12 mouse cellular contexts compared by ENCODE assay signal in genomic region chr11:60224676-60225075, GRCm38 (mm10). TPM values are rescaled to one million over a fixed set of nuclear protein-coding genes. Genes with fewer than 3 reads are reported as not detected.
DNase-seq lines count a peak whose midpoint lies in the region; ATAC-seq and TF ChIP-seq lines count a peak whose summit lies in the region.
"Had no signal": no experiment of that assay in that cellular context is flagged by ENCODE, and none has a peak within 500 bp of the region (broad histone marks: within the 10 kb centered on the region; RNA-seq: fewer than 3 reads in every experiment).

No protein-coding gene starts in this region.

- H3K27ac ChIP-seq in forebrain, embryonic 14.5 days (ENCODE audit: low read depth, low read length): no peak overlapping the region
- H3K27ac ChIP-seq in forebrain, embryonic 11.5 days (ENCODE audit: low read depth, low read length): no peak overlapping the region
- H3K27ac ChIP-seq in liver, embryonic 14.5 days: no peak overlapping the region
- H3K27ac ChIP-seq in midbrain, embryonic 14.5 days (replicated peaks; ENCODE audit: low read depth, low read length): no peak overlapping the region
- H3K27ac ChIP-seq: limb, embryonic 15.5 days; midbrain, embryonic 13.5 days had no signal

- no peak for ATAC-seq in forebrain, embryonic 14.5 days
- ATAC-seq in forebrain, embryonic 11.5 days (replicated peaks; ENCODE audit: low FRiP score): no peak
- no peak for ATAC-seq in liver, embryonic 14.5 days (ENCODE audit: insufficient read depth)
- ATAC-seq in midbrain, embryonic 14.5 days (ENCODE audit: low FRiP score, low TSS enrichment): no peak
- ATAC-seq: activated CD4-positive, CD25-positive, alpha-beta regulatory T cell, adult 4 months; midbrain, embryonic 13.5 days had no signal

- H3K4me3 ChIP-seq in forebrain, embryonic 14.5 days (ENCODE audit: low read depth, low read length): no peak overlapping the region
- H3K4me3 ChIP-seq in forebrain, embryonic 11.5 days (ENCODE audit: low read depth, low read length): no peak overlapping the region
- H3K4me3 ChIP-seq in liver, embryonic 14.5 days (ENCODE audit: insufficient read depth in 1 of 2, low read depth in 2 of 2, low read length in 2 of 2): no peak overlapping the region
- no peak overlapping the region for H3K4me3 ChIP-seq in midbrain, embryonic 14.5 days (replicated peaks; ENCODE audit: low read depth, low read length)
- H3K4me3 ChIP-seq: heart, embryonic 10.5 days; limb, embryonic 15.5 days; midbrain, embryonic 13.5 days had no signal

- H3K9me3 ChIP-seq in forebrain, embryonic 14.5 days (replicated peaks; ENCODE audit: control insufficient read depth, low read length): no peaks in the 10 kb centered on the region
- no peaks in the 10 kb centered on the region for H3K9me3 ChIP-seq in forebrain, embryonic 11.5 days (ENCODE audit: control insufficient read depth, low read length)
- no peaks in the 10 kb centered on the region for H3K9me3 ChIP-seq in liver, embryonic 14.5 days (ENCODE audit: control insufficient read depth, low read length)
- no peaks in the 10 kb centered on the region for H3K9me3 ChIP-seq in midbrain, embryonic 14.5 days (ENCODE audit: control insufficient read depth, low read length)
- H3K9me3 ChIP-seq: heart, embryonic 10.5 days; limb, embryonic 15.5 days; midbrain, embryonic 13.5 days had no signal

- H3K36me3 ChIP-seq in forebrain, embryonic 14.5 days (ENCODE audit: control insufficient read depth, insufficient read depth, low read length): peaks cover 13% of the 10 kb centered on the region
- no peaks in the 10 kb centered on the region for H3K36me3 ChIP-seq in forebrain, embryonic 11.5 days (ENCODE audit: control insufficient read depth, insufficient read depth, low read length)
- H3K36me3 ChIP-seq in liver, embryonic 14.5 days (replicated peaks; ENCODE audit: control insufficient read depth, insufficient read depth, low read depth): no peaks in the 10 kb centered on the region
- H3K36me3 ChIP-seq in midbrain, embryonic 14.5 days (ENCODE audit: control insufficient read depth, insufficient read depth, low read length): peaks cover 13% of the 10 kb centered on the region; the same call in 1 of the 2 replicates
- H3K36me3 ChIP-seq: heart, embryonic 10.5 days had no signal

- no peak for TF ChIP-seq EP300 in liver, embryonic 14.5 days (IDR thresholded peaks at IDR 0.05; ENCODE audit: low read depth)

- peak; percentile 50 for TF ChIP-seq CTCF in liver, embryonic 14.5 days (IDR thresholded peaks at IDR 0.05; ENCODE audit: low read depth)

- H3K4me2 ChIP-seq in forebrain, embryonic 14.5 days (ENCODE audit: low read length): no peak overlapping the region
- no peak overlapping the region for H3K4me2 ChIP-seq in forebrain, embryonic 11.5 days (ENCODE audit: low read depth, low read length, severe bottlenecking)
- H3K4me2 ChIP-seq in liver, embryonic 14.5 days (ENCODE audit: low read depth): no peak overlapping the region
- H3K4me2 ChIP-seq in midbrain, embryonic 14.5 days (ENCODE audit: low read length): no peak overlapping the region
- H3K4me2 ChIP-seq: limb, embryonic 15.5 days; midbrain, embryonic 13.5 days had no signal

- H3K27me3 ChIP-seq in forebrain, embryonic 14.5 days (replicated peaks; ENCODE audit: control insufficient read depth, insufficient read depth, low read length): no peaks in the 10 kb centered on the region
- no peaks in the 10 kb centered on the region for H3K27me3 ChIP-seq in forebrain, embryonic 11.5 days (ENCODE audit: control insufficient read depth, insufficient read depth, low read length)
- H3K27me3 ChIP-seq in liver, embryonic 14.5 days (ENCODE audit: control insufficient read depth, insufficient read depth, low read length): no peaks in the 10 kb centered on the region
- no peaks in the 10 kb centered on the region for H3K27me3 ChIP-seq in midbrain, embryonic 14.5 days (ENCODE audit: control insufficient read depth, insufficient read depth, low read length)
- H3K27me3 ChIP-seq: limb, embryonic 15.5 days had no signal

- 0 out of 2 replicates have a peak overlapping the region, but pooled peaks have one; percentile 21 for H3K9ac ChIP-seq in forebrain, embryonic 14.5 days (ENCODE audit: low read length)
- no peak overlapping the region for H3K9ac ChIP-seq in forebrain, embryonic 11.5 days (ENCODE audit: low read length)
- no peak overlapping the region for H3K9ac ChIP-seq in liver, embryonic 14.5 days (replicated peaks)
- H3K9ac ChIP-seq in midbrain, embryonic 14.5 days (replicated peaks; ENCODE audit: low read length): no peak overlapping the region
- H3K9ac ChIP-seq: limb, embryonic 15.5 days; midbrain, embryonic 13.5 days had no signal

- DNase-seq in forebrain, embryonic 14.5 days (ENCODE audit: low spot score): no peak
- DNase-seq in forebrain, embryonic 11.5 days (ENCODE audit: low spot score): no peak
- DNase-seq in liver, embryonic 14.5 days (ENCODE audit: low read depth in 3 of 3, low spot score in 3 of 3): no peak
- no peak for DNase-seq in liver
- peak; percentile 72 for DNase-seq in adrenal gland, adult 8-10 months
- peak; percentile 50 for DNase-seq in retina, postnatal 1 day
- DNase-seq in right cerebral cortex, adult 18-20 months: no peak
- DNase-seq in midbrain, embryonic 14.5 days: no peak

- WGBS in forebrain, embryonic 14.5 days: 58% methylated on average over 4 of the region's 4 CpGs
- WGBS in forebrain, embryonic 11.5 days: 59% methylated on average over 4 of the region's 4 CpGs
- 50% methylated on average over 4 of the region's 4 CpGs for WGBS in liver, embryonic 14.5 days (ENCODE audit: insufficient replicate concordance)
- 64% methylated on average over 4 of the region's 4 CpGs for WGBS in midbrain, embryonic 14.5 days

- peaks cover 12% of the 10 kb centered on the region for H3K4me1 ChIP-seq in forebrain, embryonic 14.5 days (ENCODE audit: control insufficient read depth, insufficient read depth, low read length)
- H3K4me1 ChIP-seq in forebrain, embryonic 11.5 days (replicated peaks; ENCODE audit: control insufficient read depth, insufficient read depth, low read length): peaks cover 14% of the 10 kb centered on the region
- H3K4me1 ChIP-seq in liver, embryonic 14.5 days (replicated peaks; ENCODE audit: control insufficient read depth in 2 of 2, insufficient read depth in 2 of 2, low read length in 1 of 2): peaks cover 10 to 29% of the 10 kb centered on the region in 2 experiments
- peaks cover 10% of the 10 kb centered on the region for H3K4me1 ChIP-seq in midbrain, embryonic 14.5 days (ENCODE audit: control insufficient read depth, insufficient read depth, low read length)

RNA-seq across cellular contexts. Expression of gene Srebf1, which starts 2.3 kb away (rescaled TPM):
- 42.6 and 44.3 TPM in 2 replicates for polyA plus RNA-seq in forebrain, embryonic 14.5 days (2014; fragmentation: Nextera tagmentation; extraction: Ambion mirVana)
- polyA plus RNA-seq in forebrain, embryonic 11.5 days (2014; fragmentation: Nextera tagmentation; extraction: Ambion mirVana): 63.9 and 68.7 TPM in 2 replicates
- 38.8 and 45.7 TPM in 2 replicates for polyA plus RNA-seq in liver, embryonic 14.5 days (2012; rRNA removed)
- polyA plus RNA-seq in liver, embryonic 14.5 days (2014; fragmentation: Nextera tagmentation; extraction: Ambion mirVana): 37.6 and 49.6 TPM in 2 replicates
- total RNA-seq in adrenal gland, adult 8-10 months (2022): 100 to 1,000 TPM; 165 to 367 (median 213) TPM
- polyA plus RNA-seq in midbrain, embryonic 14.5 days (2014; fragmentation: Nextera tagmentation; extraction: Ambion mirVana): 34.5 and 35.2 TPM in 2 replicates

Comparison
In these comparisons a context has a peak if more than half of its experiments do, and no peak if none do; other contexts are left out.
1. DNase-seq: peak in adrenal gland, adult 8-10 months (single experiment) and retina, postnatal 1 day (single experiment); none in forebrain, embryonic 14.5 days (single experiment), forebrain, embryonic 11.5 days (single experiment), liver, embryonic 14.5 days (0 of 3), liver (single experiment), right cerebral cortex, adult 18-20 months (single experiment) and midbrain, embryonic 14.5 days (single experiment).